In genomic region chr11:107413251-107413655, GRCm38 (mm10) we compare ENCODE assay signal across 8 mouse cellular contexts. TPM values are rescaled to one million over a fixed set of nuclear protein-coding genes. Genes with fewer than 3 reads are reported as not detected.
A peak's percentile ranks its signal among the peaks of the same experiment; 100 is the strongest.
DNase-seq lines count a peak whose midpoint lies in the region; ATAC-seq and TF ChIP-seq lines count a peak whose summit lies in the region.

No protein-coding gene starts in this region.

- peaks cover 3% of the 10 kb centered on the region for H3K9me3 ChIP-seq in erythroblast, embryonic 14.5 days (ENCODE audit: control insufficient read depth, low read length)
- H3K9me3 ChIP-seq in hindbrain, embryonic 15.5 days = no peaks in the 10 kb centered on the region
- no peaks in the 10 kb centered on the region; the same call in 1 of the 2 replicates for H3K9me3 ChIP-seq in limb, embryonic 11.5 days (ENCODE audit: control insufficient read depth, low read length)
- no peaks in the 10 kb centered on the region for H3K9me3 ChIP-seq in neural tube, embryonic 12.5 days

- DNase-seq in gastrocnemius, adult 2 months = peak; percentile 35
- no peak for DNase-seq in gastrocnemius, postnatal 14 days
- peak; percentile 82 for DNase-seq in limb, embryonic 11.5 days (ENCODE audit: low spot score)
- no peak for DNase-seq in gastrocnemius, adult 18-20 months (ENCODE audit: low spot score)

- H3K27me3 ChIP-seq in erythroblast, embryonic 14.5 days (ENCODE audit: control insufficient read depth) = no peaks in the 10 kb centered on the region
- H3K27me3 ChIP-seq in hindbrain, embryonic 15.5 days = no peaks in the 10 kb centered on the region
- no peaks in the 10 kb centered on the region for H3K27me3 ChIP-seq in limb, embryonic 11.5 days (ENCODE audit: control insufficient read depth, insufficient read depth, low read length)
- H3K27me3 ChIP-seq in neural tube, embryonic 12.5 days (replicated peaks) = no peaks in the 10 kb centered on the region

- 20% methylated on average over 14 of the region's 14 CpGs for WGBS in bone marrow, adult 2 months
- WGBS in hindbrain, embryonic 15.5 days = under 1% methylated on average over 14 of the region's 14 CpGs
- 5% methylated on average over 14 of the region's 14 CpGs for WGBS in limb, embryonic 11.5 days
- WGBS in neural tube, embryonic 12.5 days = under 1% methylated on average over 14 of the region's 14 CpGs

- peak; percentile 61 for ATAC-seq in hindbrain, embryonic 15.5 days (ENCODE audit: low FRiP score, low read depth)
- peak; percentile 90 for ATAC-seq in limb, embryonic 11.5 days (ENCODE audit: insufficient number of reproducible peaks, low FRiP score, low TSS enrichment, low read depth)
- ATAC-seq in neural tube, embryonic 12.5 days (ENCODE audit: low FRiP score, low read depth) = peak; percentile 51

- TF ChIP-seq CTCF in gastrocnemius, adult 2 months (IDR thresholded peaks at IDR 0.05) = no peak
- no peak for TF ChIP-seq CTCF in bone marrow, adult 2 months (IDR thresholded peaks at IDR 0.05; ENCODE audit: control insufficient read depth, insufficient read depth, low read length)

- H3K9ac ChIP-seq in hindbrain, embryonic 15.5 days = peak overlapping the region; percentile 14; the same call in 1 of the 2 replicates
- 0 out of 2 replicates have a peak overlapping the region, but pooled peaks have one; percentile 34 for H3K9ac ChIP-seq in limb, embryonic 11.5 days (ENCODE audit: low read length)
- H3K9ac ChIP-seq in neural tube, embryonic 12.5 days = no peak overlapping the region

- peaks cover 4% of the 10 kb centered on the region for H3K36me3 ChIP-seq in erythroblast, embryonic 14.5 days (ENCODE audit: control insufficient read depth)
- H3K36me3 ChIP-seq in hindbrain, embryonic 15.5 days = no peaks in the 10 kb centered on the region
- H3K36me3 ChIP-seq in limb, embryonic 11.5 days (ENCODE audit: control insufficient read depth, insufficient read depth, low read length) = no peaks in the 10 kb centered on the region
- no peaks in the 10 kb centered on the region for H3K36me3 ChIP-seq in neural tube, embryonic 12.5 days

- TF ChIP-seq POLR2A in bone marrow, adult 2 months (IDR thresholded peaks at IDR 0.05; ENCODE audit: borderline replicate concordance, control insufficient read depth, low read depth, low read length) = no peak

- H3K4me3 ChIP-seq in gastrocnemius, adult 2 months = peak overlapping the region; percentile 64
- H3K4me3 ChIP-seq in bone marrow, adult 2 months (replicated peaks; ENCODE audit: control insufficient read depth, low read depth, low read length) = no peak overlapping the region
- H3K4me3 ChIP-seq in erythroblast, embryonic 14.5 days (replicated peaks) = peak overlapping the region; percentile 50
- peak overlapping the region; percentile 29 for H3K4me3 ChIP-seq in hindbrain, embryonic 15.5 days
- H3K4me3 ChIP-seq in limb, embryonic 11.5 days (ENCODE audit: low read depth, low read length) = no peak overlapping the region
- H3K4me3 ChIP-seq in neural tube, embryonic 12.5 days = peak overlapping the region; percentile 17; the same call in 1 of the 2 replicates

- peaks cover 14% of the 10 kb centered on the region for H3K4me1 ChIP-seq in bone marrow, adult 2 months (ENCODE audit: control insufficient read depth, insufficient read depth, low read length)
- peaks cover 93% of the 10 kb centered on the region for H3K4me1 ChIP-seq in erythroblast, embryonic 14.5 days (ENCODE audit: control insufficient read depth)
- H3K4me1 ChIP-seq in hindbrain, embryonic 15.5 days (replicated peaks) = peaks cover 48% of the 10 kb centered on the region
- H3K4me1 ChIP-seq in limb, embryonic 11.5 days (ENCODE audit: control insufficient read depth, insufficient read depth, low read length) = peaks cover 30% of the 10 kb centered on the region
- H3K4me1 ChIP-seq in neural tube, embryonic 12.5 days = peaks cover 39% of the 10 kb centered on the region

- H3K27ac ChIP-seq in gastrocnemius, adult 2 months = peak overlapping the region; percentile 63
- H3K27ac ChIP-seq in bone marrow, adult 2 months (ENCODE audit: control insufficient read depth, insufficient read depth, low read depth, low read length, poor library complexity) = 0 out of 2 replicates have a peak overlapping the region, but pooled peaks have one; percentile 26
- peak overlapping the region; percentile 49 for H3K27ac ChIP-seq in hindbrain, embryonic 15.5 days (replicated peaks)
- peak overlapping the region; percentile 75 for H3K27ac ChIP-seq in limb, embryonic 11.5 days (replicated peaks; ENCODE audit: low read depth, low read length)
- H3K27ac ChIP-seq in neural tube, embryonic 12.5 days = peak overlapping the region; percentile 11

- peak overlapping the region; percentile 56 for H3K4me2 ChIP-seq in hindbrain, embryonic 15.5 days
- H3K4me2 ChIP-seq in limb, embryonic 11.5 days (ENCODE audit: low read depth, severe bottlenecking) = peak overlapping the region; percentile 35
- peak overlapping the region; percentile 55 for H3K4me2 ChIP-seq in neural tube, embryonic 12.5 days (replicated peaks)

- intact Hi-C loops in gastrocnemius, adult 2 months (cut with DNase I) = no loop called here
- intact Hi-C loops in gastrocnemius, postnatal 14 days (cut with DNase I; ENCODE audit: low total_unique reads) = no loop called here

RNA-seq across cellular contexts. Expression of gene Pitpnc1, which starts 57.2 kb away (rescaled TPM):
- 100 to 1,000 TPM in 1 of 2 experiments, 10 to 100 TPM in 1; 59.4 to 114 TPM for total RNA-seq in gastrocnemius, adult 2 months (2021)
- total RNA-seq in gastrocnemius, postnatal 14 days (2021) = 10 to 100 TPM; 57.4 to 66.8 TPM
- 11.1 and 14.0 TPM in 2 replicates for polyA plus RNA-seq in bone marrow, adult 2 months (2011; ENCODE audit: insufficient read depth, insufficient read length, low replicate concordance, missing spikeins)
- 0.29 and 0.37 TPM in 2 replicates for polyA plus RNA-seq in erythroblast, embryonic 14.5 days (2012)
- polyA plus RNA-seq in hindbrain, embryonic 15.5 days (2015; fragmentation: Nextera tagmentation; extraction: Ambion mirVana) = 38.3 and 39.2 TPM in 2 replicates
- 35.3 and 39.9 TPM in 2 replicates for polyA plus RNA-seq in limb, embryonic 11.5 days (2014; fragmentation: Nextera tagmentation; extraction: Ambion mirVana)
- polyA plus RNA-seq in neural tube, embryonic 12.5 days (2016; fragmentation: Nextera tagmentation; extraction: Ambion mirVana) = 32.5 and 33.2 TPM in 2 replicates
- total RNA-seq in gastrocnemius, adult 18-20 months (2021) = 10 to 100 TPM; 73.8 to 93.7 TPM

Comparison
In these comparisons a context has a peak if more than half of its experiments do, and no peak if none do; other contexts are left out.
1. DNase-seq: peak in gastrocnemius, adult 2 months (single experiment) and limb, embryonic 11.5 days (single experiment); none in gastrocnemius, postnatal 14 days (single experiment) and gastrocnemius, adult 18-20 months (single experiment).
2. H3K27ac ChIP-seq: peak in every context shown above with its lines; median percentile 75 in limb, embryonic 11.5 days; 63 in gastrocnemius, adult 2 months; 49 in hindbrain, embryonic 15.5 days; 26 in bone marrow, adult 2 months; 11 in neural tube, embryonic 12.5 days.
3. H3K4me3 ChIP-seq: peak in gastrocnemius, adult 2 months (single experiment), erythroblast, embryonic 14.5 days (single experiment), hindbrain, embryonic 15.5 days (single experiment) and neural tube, embryonic 12.5 days (single experiment); none in bone marrow, adult 2 months (single experiment) and limb, embryonic 11.5 days (single experiment).
4. Peak in every context shown above with its lines, with median percentiles within 50 percentile points of each other: ATAC-seq and H3K4me2 ChIP-seq.